Mouse (Mus musculus): Measurements from ENCODE around the gene Ankzf1. TPM values are rescaled to one million over a fixed set of nuclear protein-coding genes. Genes with fewer than 3 reads are reported as not detected.
A peak's percentile ranks its signal among the peaks of the same experiment; 100 is the strongest.

The Ankzf1 gene
- 25.4 and 26.5 TPM in 2 replicates for polyA plus RNA-seq (2015; fragmentation: Nextera tagmentation; extraction: Ambion mirVana)

DNA sequence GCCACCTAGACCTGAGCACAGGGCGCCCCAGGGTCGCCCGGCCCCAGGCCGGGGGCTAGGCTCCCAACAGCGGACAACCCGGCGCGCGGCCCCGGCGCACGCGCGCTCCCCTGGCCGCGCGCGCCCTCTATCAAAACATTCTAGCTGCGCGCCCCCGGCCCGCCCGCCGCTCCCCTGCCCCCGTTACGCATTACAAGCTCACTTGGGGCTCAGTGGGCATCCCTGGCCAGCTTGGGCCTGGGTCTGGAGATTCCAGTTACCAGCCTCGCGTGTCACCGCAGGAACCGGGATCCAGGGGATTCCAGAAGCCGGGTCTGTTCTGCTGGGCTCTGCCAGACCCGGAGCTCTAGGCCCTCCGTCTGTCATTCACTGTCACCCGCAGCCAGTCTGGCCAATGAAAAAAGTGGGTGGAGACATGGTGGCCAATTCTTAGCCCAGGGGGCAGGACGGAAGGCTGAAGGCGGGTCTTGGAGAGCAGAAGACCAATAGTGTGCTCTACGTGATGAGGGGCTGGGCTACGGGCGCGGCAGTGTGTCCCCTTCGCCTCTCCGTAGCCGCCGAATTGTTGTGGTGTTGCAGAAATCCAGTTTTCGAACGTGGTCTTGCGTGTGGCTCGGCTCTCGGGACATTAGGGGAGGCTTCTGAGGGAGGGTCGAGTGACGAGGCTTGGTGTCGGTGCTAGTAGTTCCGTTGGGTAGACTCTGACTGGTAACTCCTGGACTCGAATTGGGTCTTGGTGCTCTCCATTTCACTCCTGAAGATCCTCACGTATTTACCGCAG is at the start of gene Ankzf1, which contains the start of gene Atg9a:
Gene Ankzf1, plus strand, starts transcription at position 530 of the 781 bp plus-strand sequence.
Gene Atg9a, minus strand, starts transcription at position 575 of the 781 bp plus-strand sequence.
- peak; percentile 99 for ATAC-seq
- WGBS = under 1% methylated on average over 56 of the region's 56 CpGs
- peak within 1 kb of the TSS; percentile 93 for H3K9ac ChIP-seq (ENCODE audit: low read depth, low read length)
- H3K4me2 ChIP-seq (ENCODE audit: low read depth, low read length) = peak within 1 kb of the TSS; percentile 81
- no peaks in the 10 kb centered on the region for H3K27me3 ChIP-seq (replicated peaks; ENCODE audit: control insufficient read depth, insufficient read depth, low read length)
- H3K4me1 ChIP-seq (ENCODE audit: control insufficient read depth, insufficient read depth, low read length) = peaks cover 17% of the 10 kb centered on the region
- peaks cover 14% of the 10 kb centered on the region for H3K36me3 ChIP-seq (ENCODE audit: control insufficient read depth, insufficient read depth, low read length)
- peak within 1 kb of the TSS; percentile 98 for H3K27ac ChIP-seq (ENCODE audit: low read length)
- no peaks in the 10 kb centered on the region for H3K9me3 ChIP-seq (ENCODE audit: control insufficient read depth, low read length)
- H3K4me3 ChIP-seq (ENCODE audit: low read length) = peak within 1 kb of the TSS; percentile 91

DNA sequence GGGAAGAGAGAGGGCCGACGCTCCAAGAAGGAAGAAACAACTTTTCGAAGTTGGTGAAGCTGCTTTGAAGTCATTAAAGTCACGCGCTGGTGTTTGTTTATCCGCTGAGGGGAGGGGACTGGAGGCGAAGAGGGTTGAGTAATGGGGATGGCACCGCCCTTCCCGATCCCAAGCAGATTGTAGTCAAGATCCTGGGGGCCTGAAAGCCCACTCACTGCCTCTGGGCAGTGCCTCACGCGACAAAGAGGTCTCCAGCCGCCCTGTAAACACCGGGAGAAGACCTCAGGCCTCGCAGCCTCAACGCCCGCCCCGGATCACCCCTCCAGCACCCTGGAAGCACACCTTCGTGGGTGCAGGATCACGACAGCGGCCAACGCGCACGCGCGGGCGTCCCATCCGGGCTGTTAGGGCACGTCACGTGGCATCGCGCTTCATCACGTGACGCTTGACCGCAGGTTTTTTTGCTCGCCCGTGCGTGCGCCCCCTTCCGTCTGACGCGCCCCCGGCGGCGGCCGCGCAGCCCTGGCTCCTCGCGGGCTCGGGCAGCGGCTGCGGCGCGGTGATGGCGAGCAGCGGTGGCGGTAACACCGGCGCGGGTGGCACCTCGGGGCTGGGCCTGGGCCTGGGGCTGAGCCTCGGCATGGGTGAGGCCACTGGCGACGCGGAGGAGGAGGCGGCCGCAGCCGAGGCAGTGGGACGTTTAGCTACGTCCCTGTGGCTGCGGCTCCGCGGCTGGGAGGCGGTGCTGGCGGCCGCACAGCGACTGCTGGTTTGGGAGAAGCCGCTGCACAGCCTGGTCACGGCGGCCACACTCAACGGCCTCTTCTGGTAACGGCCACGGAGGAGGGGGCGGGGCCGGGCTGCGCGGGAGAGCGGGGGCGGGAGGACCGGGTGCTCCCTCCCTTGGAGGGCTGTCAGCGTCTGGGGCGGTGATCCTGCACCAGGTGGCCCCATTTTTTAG is 49.4 kb upstream of the Ankzf1 start, which contains the start of the genes Cnppd1 and Retreg2:
Gene Cnppd1, minus strand, starts transcription at position 411 of the 961 bp plus-strand sequence.
Gene Retreg2, plus strand, starts transcription at position 478 of the 961 bp plus-strand sequence.
- Histone ChIP-seq H3K9ac (ENCODE audit: low read depth, low read length) (peak within 1 kb of the TSS; percentile 93), H3K4me1 (ENCODE audit: control insufficient read depth, insufficient read depth, low read length) (peaks cover 8% of the 10 kb centered on the region; the same call in 1 of the 2 replicates), H3K27me3 (replicated peaks; ENCODE audit: control insufficient read depth, insufficient read depth, low read length) (no peaks in the 10 kb centered on the region), H3K9me3 (ENCODE audit: control insufficient read depth, low read length) (no peaks in the 10 kb centered on the region), H3K27ac (ENCODE audit: low read length) (peak within 1 kb of the TSS; percentile 97), H3K36me3 (ENCODE audit: control insufficient read depth, insufficient read depth, low read length) (peaks cover 17% of the 10 kb centered on the region), H3K4me3 (ENCODE audit: low read length) (peak within 1 kb of the TSS; percentile 77), H3K4me2 (ENCODE audit: low read depth, low read length) (peak within 1 kb of the TSS; percentile 71)
- ATAC-seq = peak; percentile 89
- WGBS = under 1% methylated on average over 91 of the region's 91 CpGs

DNA sequence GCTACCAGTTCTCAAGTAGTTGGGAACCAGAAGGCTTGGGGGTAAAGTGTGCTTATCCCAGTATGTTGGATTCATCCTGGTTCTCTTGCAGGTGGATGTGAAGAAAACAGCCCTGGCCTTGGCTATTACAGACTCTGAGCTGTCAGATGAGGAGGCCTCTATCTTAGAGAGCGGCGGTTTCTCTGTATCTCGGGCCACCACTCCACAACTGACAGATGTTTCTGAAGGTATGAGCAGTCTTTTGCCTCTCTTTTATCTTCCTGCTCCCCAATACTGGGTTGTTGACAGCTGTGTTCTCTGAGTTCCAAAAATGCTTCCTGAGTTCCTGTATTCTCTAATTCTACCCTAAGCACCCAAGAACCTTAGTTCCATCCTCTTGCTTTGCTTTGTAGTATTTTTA is 46.4 kb upstream of the Ankzf1 start:
- H3K4me2 ChIP-seq (ENCODE audit: low read depth, low read length) = no peak overlapping the region
- no peak overlapping the region for H3K27ac ChIP-seq (ENCODE audit: low read length)
- H3K36me3 ChIP-seq (ENCODE audit: control insufficient read depth, insufficient read depth, low read length) = peaks cover 21% of the 10 kb centered on the region
- 90% methylated on average over 3 of the region's 3 CpGs for WGBS
- H3K9me3 ChIP-seq (ENCODE audit: control insufficient read depth, low read length) = no peaks in the 10 kb centered on the region
- H3K4me1 ChIP-seq (ENCODE audit: control insufficient read depth, insufficient read depth, low read length) = peaks cover 8% of the 10 kb centered on the region; the same call in 1 of the 2 replicates
- no peak overlapping the region for H3K9ac ChIP-seq (ENCODE audit: low read depth, low read length)
- H3K27me3 ChIP-seq (replicated peaks; ENCODE audit: control insufficient read depth, insufficient read depth, low read length) = no peaks in the 10 kb centered on the region
- no peak overlapping the region for H3K4me3 ChIP-seq (ENCODE audit: low read length)
- ATAC-seq = no peak

DNA sequence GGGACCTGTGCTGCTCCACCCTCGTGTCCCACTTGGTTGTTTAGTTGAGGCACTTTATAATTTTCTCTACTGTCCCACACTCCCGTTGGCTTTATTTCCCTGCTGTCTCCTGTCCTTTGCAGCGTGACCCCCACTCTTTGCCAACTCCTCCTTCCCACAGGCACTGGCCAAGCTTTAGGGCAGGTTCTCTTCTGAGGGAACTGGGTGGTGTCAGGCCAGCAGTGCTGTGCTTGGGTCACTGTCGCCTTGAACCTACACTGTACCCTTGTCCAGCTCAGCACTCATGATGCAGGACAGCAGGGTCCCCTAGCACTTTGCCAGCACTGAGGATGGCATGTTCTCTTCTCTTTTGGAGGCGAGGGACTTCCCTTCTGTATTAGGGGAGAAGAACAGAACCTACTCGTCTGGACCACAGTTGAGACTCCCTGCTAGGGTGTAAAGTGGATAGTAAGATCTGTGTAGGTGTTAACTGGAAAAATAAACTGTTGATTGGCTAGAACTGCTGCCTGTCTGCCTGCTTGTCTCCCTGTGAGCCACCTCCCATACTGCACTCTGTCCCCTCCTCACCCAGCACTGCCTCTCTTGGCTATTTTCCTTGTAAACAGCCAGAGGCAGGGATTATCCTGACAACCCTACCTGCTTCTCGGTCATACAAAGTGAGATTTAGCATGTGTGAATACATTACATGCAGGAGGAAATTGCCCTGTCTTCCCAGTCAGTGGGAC is 44.4 kb upstream of the Ankzf1 start:
- no peak for ATAC-seq
- Histone ChIP-seq H3K9me3 (ENCODE audit: control insufficient read depth, low read length) (no peaks in the 10 kb centered on the region), H3K4me1 (ENCODE audit: control insufficient read depth, insufficient read depth, low read length) (peaks cover 8% of the 10 kb centered on the region; the same call in 1 of the 2 replicates), H3K4me3 (ENCODE audit: low read length) (no peak overlapping the region), H3K4me2 (ENCODE audit: low read depth, low read length) (no peak overlapping the region), H3K36me3 (ENCODE audit: control insufficient read depth, insufficient read depth, low read length) (peaks cover 21% of the 10 kb centered on the region), H3K27ac (ENCODE audit: low read length) (no peak overlapping the region), H3K27me3 (replicated peaks; ENCODE audit: control insufficient read depth, insufficient read depth, low read length) (no peaks in the 10 kb centered on the region), H3K9ac (ENCODE audit: low read depth, low read length) (no peak overlapping the region)
- 81% methylated on average over 7 of the region's 7 CpGs for WGBS

DNA sequence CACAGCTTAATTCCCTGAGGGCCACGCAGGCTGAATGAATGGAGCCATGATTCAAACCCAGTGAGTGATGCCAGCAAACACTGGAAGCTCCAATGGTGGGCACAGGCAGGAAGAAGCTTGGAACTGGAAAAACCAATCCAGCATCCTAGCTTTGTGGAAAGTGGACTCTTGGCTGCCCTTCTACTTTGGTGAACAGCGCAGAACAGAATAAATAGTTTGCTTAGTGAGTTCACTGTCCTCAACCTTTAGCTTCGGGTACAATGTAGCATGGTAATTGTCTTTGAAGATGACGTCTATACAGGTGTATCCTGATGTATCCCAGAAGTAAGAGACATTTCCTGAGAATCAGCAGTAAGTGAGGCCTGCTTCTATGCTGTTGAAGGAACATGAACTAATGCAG is 43.2 kb upstream of the Ankzf1 start:
- ATAC-seq = no peak
- Histone ChIP-seq H3K36me3 (ENCODE audit: control insufficient read depth, insufficient read depth, low read length) (peaks cover 21% of the 10 kb centered on the region), H3K4me2 (ENCODE audit: low read depth, low read length) (no peak overlapping the region), H3K4me3 (ENCODE audit: low read length) (no peak overlapping the region), H3K27me3 (replicated peaks; ENCODE audit: control insufficient read depth, insufficient read depth, low read length) (no peaks in the 10 kb centered on the region), H3K9ac (ENCODE audit: low read depth, low read length) (no peak overlapping the region), H3K9me3 (ENCODE audit: control insufficient read depth, low read length) (no peaks in the 10 kb centered on the region), H3K4me1 (ENCODE audit: control insufficient read depth, insufficient read depth, low read length) (peaks cover 5% of the 10 kb centered on the region; the same call in 1 of the 2 replicates), H3K27ac (ENCODE audit: low read length) (no peak overlapping the region)
- WGBS = 87% methylated on average over 4 of the region's 4 CpGs

DNA sequence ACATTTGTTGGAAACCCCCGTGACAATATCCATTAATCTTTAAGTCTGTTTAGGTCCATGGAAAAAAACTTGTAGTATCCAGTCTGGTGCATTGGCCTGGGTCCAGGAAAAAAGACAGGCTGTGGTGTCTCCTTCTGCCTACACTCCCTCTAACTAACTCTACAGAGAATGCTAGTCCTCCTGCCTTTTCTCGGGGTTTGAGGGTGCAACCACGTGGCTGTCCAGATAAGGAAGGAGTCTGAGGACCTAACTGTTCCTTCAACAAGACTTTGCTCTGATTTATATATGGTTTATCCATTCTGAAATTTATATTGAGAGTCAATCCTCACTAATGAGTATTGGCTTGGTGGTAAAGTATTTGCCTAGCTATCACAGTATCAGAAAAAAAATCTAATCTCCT is 36.1 kb upstream of the Ankzf1 start:
- WGBS = 41% methylated on average over 3 of the region's 3 CpGs
- ATAC-seq = no peak
- Histone ChIP-seq H3K27ac (ENCODE audit: low read length) (no peak overlapping the region), H3K4me2 (ENCODE audit: low read depth, low read length) (no peak overlapping the region), H3K4me3 (ENCODE audit: low read length) (no peak overlapping the region), H3K9me3 (ENCODE audit: control insufficient read depth, low read length) (no peaks in the 10 kb centered on the region), H3K9ac (ENCODE audit: low read depth, low read length) (no peak overlapping the region), H3K36me3 (ENCODE audit: control insufficient read depth, insufficient read depth, low read length) (no peaks in the 10 kb centered on the region), H3K27me3 (replicated peaks; ENCODE audit: control insufficient read depth, insufficient read depth, low read length) (no peaks in the 10 kb centered on the region), H3K4me1 (ENCODE audit: control insufficient read depth, insufficient read depth, low read length) (no peaks in the 10 kb centered on the region)

DNA sequence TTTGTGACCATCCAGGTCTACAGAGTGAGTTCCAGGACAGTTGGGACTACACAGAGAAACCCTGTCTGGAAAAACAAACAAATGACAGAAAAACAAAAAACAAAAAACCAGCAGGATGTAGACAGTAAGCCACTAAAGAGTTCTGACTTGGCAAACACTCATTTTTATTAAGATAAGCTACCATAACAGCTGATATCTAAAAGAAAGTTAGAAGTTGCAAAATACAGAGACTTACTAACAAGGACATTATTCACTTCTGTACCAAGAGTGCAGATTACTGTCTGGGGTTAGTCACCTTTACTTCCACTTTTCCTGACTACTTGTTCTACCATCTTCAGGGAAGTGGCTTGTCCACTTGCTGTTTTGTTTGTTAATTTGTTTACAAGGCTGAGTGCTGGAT is 33.0 kb upstream of the Ankzf1 start:
- H3K4me1 ChIP-seq (ENCODE audit: control insufficient read depth, insufficient read depth, low read length) = no peaks in the 10 kb centered on the region
- ATAC-seq = no peak
- H3K27me3 ChIP-seq (replicated peaks; ENCODE audit: control insufficient read depth, insufficient read depth, low read length) = no peaks in the 10 kb centered on the region
- no peak overlapping the region for H3K4me2 ChIP-seq (ENCODE audit: low read depth, low read length)
- H3K4me3 ChIP-seq (ENCODE audit: low read length) = no peak overlapping the region
- H3K36me3 ChIP-seq (ENCODE audit: control insufficient read depth, insufficient read depth, low read length) = no peaks in the 10 kb centered on the region
- no peak overlapping the region for H3K9ac ChIP-seq (ENCODE audit: low read depth, low read length)
- H3K9me3 ChIP-seq (ENCODE audit: control insufficient read depth, low read length) = no peaks in the 10 kb centered on the region
- no peak overlapping the region for H3K27ac ChIP-seq (ENCODE audit: low read length)

DNA sequence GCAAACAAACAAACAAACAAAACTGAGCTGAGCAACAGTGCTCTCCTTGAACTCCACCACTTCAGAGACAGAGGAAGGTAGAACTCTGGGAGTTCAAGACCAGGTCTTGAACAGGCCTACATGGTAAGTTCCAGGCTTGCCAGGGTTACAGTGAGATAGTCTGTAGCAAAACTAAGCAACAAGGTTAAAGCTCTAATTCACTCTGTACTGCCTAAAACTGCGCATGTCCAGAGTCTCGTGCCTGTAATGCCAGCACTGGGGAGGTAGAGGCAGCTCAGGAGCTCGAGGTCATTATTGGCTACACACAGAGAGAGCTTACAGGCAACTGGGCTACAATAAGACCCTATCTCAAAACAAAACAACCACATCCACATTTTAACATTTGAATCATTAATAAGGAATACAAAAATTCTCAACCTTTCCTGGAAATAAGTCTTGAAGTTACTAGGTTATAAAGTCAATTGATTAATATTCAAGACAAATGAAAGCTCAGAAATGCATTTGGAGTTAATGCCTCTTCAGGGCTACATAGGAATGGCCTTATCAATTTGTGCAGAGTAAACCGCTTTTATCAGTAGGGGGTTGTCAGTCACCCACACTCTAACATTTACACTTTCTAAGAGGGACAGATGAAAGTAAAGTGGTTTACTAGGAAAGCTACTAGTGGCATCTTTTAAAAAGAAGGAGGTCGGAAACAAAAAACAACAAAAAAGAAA is 32.3 kb upstream of the Ankzf1 start:
- H3K4me1 ChIP-seq (ENCODE audit: control insufficient read depth, insufficient read depth, low read length) = no peaks in the 10 kb centered on the region
- no peaks in the 10 kb centered on the region for H3K27me3 ChIP-seq (replicated peaks; ENCODE audit: control insufficient read depth, insufficient read depth, low read length)
- no peak overlapping the region for H3K27ac ChIP-seq (ENCODE audit: low read length)
- H3K36me3 ChIP-seq (ENCODE audit: control insufficient read depth, insufficient read depth, low read length) = no peaks in the 10 kb centered on the region
- no peak overlapping the region for H3K4me2 ChIP-seq (ENCODE audit: low read depth, low read length)
- ATAC-seq = no peak
- WGBS = 66% methylated on average over 5 of the region's 5 CpGs
- H3K4me3 ChIP-seq (ENCODE audit: low read length) = no peak overlapping the region
- H3K9me3 ChIP-seq (ENCODE audit: control insufficient read depth, low read length) = no peaks in the 10 kb centered on the region
- no peak overlapping the region for H3K9ac ChIP-seq (ENCODE audit: low read depth, low read length)
